Mouse (Mus musculus): ENCODE data around the gene 6030408B16Rik. TPM values are rescaled to one million over a fixed set of nuclear protein-coding genes. Genes with fewer than 3 reads are reported as not detected.

The 6030408B16Rik gene
- polyA plus RNA-seq, 1 experiment from 2014 or later: 1.3 TPM

DNA sequence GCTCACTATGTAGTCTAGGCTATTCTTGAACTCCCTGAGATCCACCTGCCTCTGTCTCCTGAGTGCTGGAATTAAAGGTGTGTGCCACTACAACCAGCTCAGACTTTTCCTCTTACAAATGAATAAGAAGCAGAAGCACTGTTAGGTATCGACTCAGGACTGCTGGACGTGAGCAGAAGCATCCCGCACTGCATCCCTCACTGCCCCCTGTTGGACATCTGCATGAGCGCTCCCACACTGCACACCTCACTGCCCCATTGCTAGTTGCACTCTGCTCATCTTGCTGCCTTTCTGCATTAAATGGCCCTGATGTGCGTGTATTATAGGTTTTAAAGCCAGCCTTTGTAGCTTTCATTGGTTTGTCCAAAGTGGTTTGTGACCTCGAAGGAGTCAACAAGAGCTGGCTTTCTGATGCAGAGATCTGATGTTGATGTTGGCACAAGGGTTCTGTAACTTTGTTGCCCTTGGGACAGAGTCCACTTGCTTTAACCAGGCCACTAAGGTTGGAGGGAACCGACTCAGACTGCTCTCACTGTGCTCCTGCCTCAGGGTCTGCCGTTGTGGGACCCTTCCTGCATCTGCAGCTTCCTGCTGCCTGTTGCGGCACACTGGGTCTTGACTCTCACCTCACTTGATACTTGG is 6.8 kb upstream of the 6030408B16Rik start:
- no peak for ATAC-seq (ENCODE audit: insufficient number of reproducible peaks, low FRiP score, low TSS enrichment, low read depth)
- Histone ChIP-seq H3K27ac (replicated peaks) (no peak overlapping the region), H3K9me3 (replicated peaks) (no peaks in the 10 kb centered on the region), H3K9ac (no peak overlapping the region), H3K36me3 (peaks cover 50% of the 10 kb centered on the region), H3K4me2 (replicated peaks) (no peak overlapping the region), H3K27me3 (no peaks in the 10 kb centered on the region), H3K4me3 (replicated peaks) (no peak overlapping the region), H3K4me1 (peaks cover 17% of the 10 kb centered on the region)
- WGBS: 65% methylated on average over 9 of the region's 9 CpGs

DNA sequence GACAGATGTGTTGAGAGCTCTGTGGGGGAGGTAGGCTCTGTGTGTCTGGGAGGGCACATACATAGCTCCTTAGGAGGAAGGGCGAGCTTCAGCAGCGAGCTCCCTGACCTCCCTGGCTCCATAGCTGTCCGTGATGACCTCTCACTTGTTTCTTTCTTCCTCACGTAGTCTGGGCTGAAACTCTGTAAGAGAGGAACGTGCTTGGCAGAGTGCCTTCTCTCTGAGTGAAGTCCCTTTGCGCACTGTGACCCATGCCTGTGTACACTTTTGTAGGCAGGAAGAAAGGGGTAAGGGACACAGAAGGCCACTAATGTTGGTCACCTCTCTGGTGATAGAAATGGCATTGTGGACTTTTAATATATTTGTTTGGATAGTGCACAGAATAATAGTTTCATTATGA is 5.7 kb upstream of the 6030408B16Rik start:
- no peaks in the 10 kb centered on the region for H3K9me3 ChIP-seq (replicated peaks)
- no peaks in the 10 kb centered on the region for H3K27me3 ChIP-seq
- WGBS: 88% methylated on average over 6 of the region's 6 CpGs
- no peak overlapping the region for H3K4me3 ChIP-seq (replicated peaks)
- no peak overlapping the region for H3K27ac ChIP-seq (replicated peaks)
- H3K4me2 ChIP-seq (replicated peaks): no peak overlapping the region
- H3K9ac ChIP-seq: no peak overlapping the region
- peaks cover 54% of the 10 kb centered on the region for H3K36me3 ChIP-seq
- no peak for ATAC-seq (ENCODE audit: insufficient number of reproducible peaks, low FRiP score, low TSS enrichment, low read depth)
- peaks cover 17% of the 10 kb centered on the region for H3K4me1 ChIP-seq

DNA sequence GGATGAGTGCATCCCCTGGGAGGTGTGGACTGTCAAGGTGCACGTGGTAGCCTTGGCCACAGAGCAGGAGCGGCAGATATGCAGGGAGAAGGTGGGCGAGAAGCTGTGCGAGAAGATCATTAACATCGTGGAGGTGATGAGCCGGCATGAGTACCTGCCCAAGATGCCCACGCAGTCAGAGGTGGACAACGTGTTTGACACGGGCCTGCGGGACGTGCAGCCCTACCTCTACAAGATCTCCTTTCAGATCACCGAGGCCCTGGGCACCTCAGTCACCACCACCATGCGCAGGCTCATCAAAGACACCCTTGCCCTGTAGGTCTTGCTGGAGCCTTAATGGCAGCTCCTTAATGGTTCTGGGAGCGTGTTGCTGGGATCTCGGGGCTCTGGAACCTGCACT is 2.7 kb upstream of the 6030408B16Rik start:
- Histone ChIP-seq H3K27me3 (no peaks in the 10 kb centered on the region), H3K4me2 (replicated peaks) (no peak overlapping the region), H3K9me3 (replicated peaks) (no peaks in the 10 kb centered on the region), H3K27ac (replicated peaks) (no peak overlapping the region), H3K36me3 (peaks cover 54% of the 10 kb centered on the region), H3K4me3 (replicated peaks) (no peak overlapping the region), H3K9ac (no peak overlapping the region), H3K4me1 (peaks cover 28% of the 10 kb centered on the region)
- WGBS: 93% methylated on average over 15 of the region's 15 CpGs
- no peak for ATAC-seq (ENCODE audit: insufficient number of reproducible peaks, low FRiP score, low TSS enrichment, low read depth)

DNA sequence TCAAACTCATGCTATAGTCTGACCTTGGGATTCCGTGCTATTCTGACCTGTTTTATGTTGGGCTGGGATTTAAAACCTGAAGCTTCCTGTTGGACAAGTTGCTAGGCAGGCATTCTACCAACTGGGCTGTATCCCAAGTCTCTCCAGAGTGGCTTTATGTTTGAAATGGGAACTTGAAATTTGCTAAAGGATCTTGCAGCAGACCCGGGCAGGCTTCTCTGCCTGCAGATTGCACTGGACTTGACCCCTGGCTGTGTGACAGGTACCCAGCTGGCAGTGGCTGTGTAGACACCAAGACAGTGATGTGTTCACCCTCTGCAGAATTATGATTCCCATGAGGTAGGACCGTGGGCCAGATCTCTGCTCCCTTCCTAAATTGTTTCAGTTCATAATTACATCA is 1.0 kb upstream of the 6030408B16Rik start:
- peaks cover 20% of the 10 kb centered on the region for H3K4me1 ChIP-seq
- H3K36me3 ChIP-seq: peaks cover 46% of the 10 kb centered on the region
- H3K27me3 ChIP-seq: no peaks in the 10 kb centered on the region
- H3K4me3 ChIP-seq (replicated peaks): no peak overlapping the region
- H3K27ac ChIP-seq (replicated peaks): no peak overlapping the region
- H3K9me3 ChIP-seq (replicated peaks): no peaks in the 10 kb centered on the region
- no peak for ATAC-seq (ENCODE audit: insufficient number of reproducible peaks, low FRiP score, low TSS enrichment, low read depth)
- no peak overlapping the region for H3K9ac ChIP-seq
- 83% methylated on average over 3 of the region's 3 CpGs for WGBS
- no peak overlapping the region for H3K4me2 ChIP-seq (replicated peaks)

DNA sequence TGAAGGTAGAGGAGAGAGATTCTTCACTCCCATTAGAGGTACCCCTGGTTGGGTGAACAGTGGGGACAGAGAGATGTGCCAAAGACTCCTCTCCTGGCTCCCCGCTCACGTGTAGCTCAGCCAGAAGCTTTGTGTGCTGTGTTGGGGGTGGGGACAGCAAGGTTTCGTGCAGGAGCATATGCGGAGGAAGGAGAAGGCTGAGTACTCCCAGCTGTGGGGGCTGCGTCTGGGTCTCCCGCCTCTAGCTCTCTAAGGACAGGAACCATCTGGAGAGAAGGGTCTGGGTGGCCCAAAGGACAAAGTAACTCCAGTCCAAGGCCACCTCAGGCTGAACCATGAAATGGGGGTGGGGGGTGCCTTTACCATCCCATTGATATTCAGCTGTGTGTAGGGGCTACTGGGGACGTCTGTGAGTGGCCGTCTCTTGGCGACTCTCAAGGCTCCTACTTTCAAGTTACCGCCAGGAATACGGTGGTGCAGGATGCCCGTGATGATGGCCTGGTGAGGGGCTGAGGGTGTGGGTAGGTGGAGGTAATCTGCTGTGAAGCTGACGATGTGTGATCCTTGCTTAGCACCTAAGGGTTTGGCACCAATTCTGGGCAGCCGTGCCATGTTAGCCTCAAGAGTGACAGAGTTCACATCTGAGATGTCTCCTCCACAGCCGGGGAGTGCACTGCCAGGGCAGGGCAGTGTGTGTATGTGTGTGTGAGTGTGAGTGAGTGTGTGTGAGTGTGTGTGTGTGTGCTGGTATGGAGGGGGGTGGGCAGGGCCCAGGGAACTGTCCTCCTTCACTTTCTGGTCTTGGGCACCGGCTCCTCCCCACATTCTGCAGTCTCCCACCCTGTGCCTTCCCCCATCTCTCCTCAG is 1.2 kb downstream of the 6030408B16Rik start:
- H3K27ac ChIP-seq (replicated peaks): 0 out of 2 replicates have a peak overlapping the region, but pooled peaks have one; percentile 17
- H3K36me3 ChIP-seq: peaks cover 24% of the 10 kb centered on the region
- H3K9ac ChIP-seq: no peak overlapping the region
- peaks cover 26% of the 10 kb centered on the region for H3K4me1 ChIP-seq
- ATAC-seq (ENCODE audit: insufficient number of reproducible peaks, low FRiP score, low TSS enrichment, low read depth): no peak
- H3K27me3 ChIP-seq: no peaks in the 10 kb centered on the region
- WGBS: 51% methylated on average over 16 of the region's 16 CpGs
- H3K4me2 ChIP-seq (replicated peaks): no peak overlapping the region; the same call in 1 of the 2 replicates
- no peak overlapping the region for H3K4me3 ChIP-seq (replicated peaks)
- no peaks in the 10 kb centered on the region for H3K9me3 ChIP-seq (replicated peaks)

DNA sequence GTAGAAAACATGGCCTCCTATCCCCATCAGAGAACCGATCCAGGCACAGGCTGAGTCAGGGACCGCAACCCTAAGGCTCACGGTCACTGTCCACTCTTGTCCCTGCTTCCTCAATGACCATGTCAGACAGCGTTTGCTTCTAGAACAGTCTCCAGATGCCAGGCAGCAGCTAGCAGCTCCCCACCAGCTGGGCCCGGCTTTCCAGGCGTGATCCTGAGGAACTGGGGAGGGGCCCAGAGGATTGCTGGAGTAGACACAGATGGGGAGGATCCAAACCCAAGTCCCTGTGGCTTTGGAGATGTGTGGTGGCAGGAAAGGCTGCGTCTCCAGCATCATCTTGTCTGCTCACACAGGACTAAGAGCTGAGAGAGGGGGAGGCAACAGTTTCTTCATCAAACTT is 2.1 kb downstream of the 6030408B16Rik start:
- Histone ChIP-seq H3K9ac (no peak overlapping the region; the same call in 1 of the 2 replicates), H3K27me3 (no peaks in the 10 kb centered on the region), H3K27ac (replicated peaks) (no peak overlapping the region), H3K4me1 (peaks cover 26% of the 10 kb centered on the region), H3K36me3 (peaks cover 16% of the 10 kb centered on the region), H3K9me3 (replicated peaks) (no peaks in the 10 kb centered on the region), H3K4me3 (replicated peaks) (no peak overlapping the region), H3K4me2 (replicated peaks) (no peak overlapping the region)
- 62% methylated on average over 7 of the region's 7 CpGs for WGBS
- no peak for ATAC-seq (ENCODE audit: insufficient number of reproducible peaks, low FRiP score, low TSS enrichment, low read depth)

DNA sequence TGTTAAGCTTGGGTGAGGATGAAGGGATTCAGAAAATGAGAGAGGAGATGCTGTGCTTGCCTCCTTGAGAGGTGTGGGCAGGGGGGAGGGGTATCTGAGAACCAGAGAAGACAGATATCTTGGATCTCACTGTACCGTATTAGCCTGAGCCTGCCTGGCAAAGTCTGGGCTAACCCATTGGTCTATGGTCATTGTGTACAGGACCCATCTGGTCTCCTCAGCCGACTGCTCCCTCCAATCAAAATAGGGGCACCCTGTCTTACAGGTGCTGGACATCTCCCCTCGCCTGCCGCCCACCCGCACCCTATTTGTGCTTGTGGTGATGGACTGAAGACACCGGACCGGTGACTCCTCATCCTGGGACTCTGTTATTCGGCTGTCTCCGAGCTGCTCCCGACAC is 2.6 kb downstream of the 6030408B16Rik start:
- ATAC-seq (ENCODE audit: insufficient number of reproducible peaks, low FRiP score, low TSS enrichment, low read depth): no peak
- H3K36me3 ChIP-seq: peaks cover 10% of the 10 kb centered on the region
- no peak overlapping the region for H3K4me2 ChIP-seq (replicated peaks)

DNA sequence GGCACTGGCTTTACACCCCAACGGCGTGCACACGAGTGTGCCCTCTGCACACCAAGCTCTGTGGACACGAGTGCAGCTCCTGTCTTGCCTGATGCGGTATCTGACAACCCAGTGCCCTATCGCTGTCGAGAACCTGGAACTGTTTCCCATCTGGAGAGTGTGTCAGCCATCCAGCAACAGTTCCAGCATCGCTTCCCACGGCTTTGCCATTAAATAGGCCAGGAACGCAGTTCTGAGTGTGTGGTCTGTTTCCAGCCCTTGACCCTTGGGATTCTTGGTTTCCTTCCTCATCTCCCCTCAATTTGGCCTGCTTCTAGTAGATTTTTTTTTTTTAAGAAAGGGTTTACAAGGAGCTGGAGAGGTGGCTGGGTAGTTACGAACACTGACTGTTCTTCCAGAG is 3.1 kb downstream of the 6030408B16Rik start:
- Histone ChIP-seq H3K4me2 (replicated peaks) (no peak overlapping the region), H3K27me3 (no peaks in the 10 kb centered on the region), H3K9me3 (replicated peaks) (no peaks in the 10 kb centered on the region), H3K36me3 (peaks cover 6% of the 10 kb centered on the region; the same call in 1 of the 2 replicates), H3K27ac (replicated peaks) (no peak overlapping the region), H3K9ac (no peak overlapping the region), H3K4me1 (peaks cover 26% of the 10 kb centered on the region), H3K4me3 (replicated peaks) (no peak overlapping the region)
- ATAC-seq (ENCODE audit: insufficient number of reproducible peaks, low FRiP score, low TSS enrichment, low read depth): no peak
- 84% methylated on average over 11 of the region's 11 CpGs for WGBS

More for the DNA sequence above, 2.6 kb downstream of the 6030408B16Rik start:
- no peak overlapping the region for H3K9ac ChIP-seq
- no peaks in the 10 kb centered on the region for H3K27me3 ChIP-seq
- no peak overlapping the region for H3K27ac ChIP-seq (replicated peaks)
- no peaks in the 10 kb centered on the region for H3K9me3 ChIP-seq (replicated peaks)
- 90% methylated on average over 10 of the region's 10 CpGs for WGBS
- H3K4me3 ChIP-seq (replicated peaks): no peak overlapping the region
- H3K4me1 ChIP-seq: peaks cover 26% of the 10 kb centered on the region

DNA sequence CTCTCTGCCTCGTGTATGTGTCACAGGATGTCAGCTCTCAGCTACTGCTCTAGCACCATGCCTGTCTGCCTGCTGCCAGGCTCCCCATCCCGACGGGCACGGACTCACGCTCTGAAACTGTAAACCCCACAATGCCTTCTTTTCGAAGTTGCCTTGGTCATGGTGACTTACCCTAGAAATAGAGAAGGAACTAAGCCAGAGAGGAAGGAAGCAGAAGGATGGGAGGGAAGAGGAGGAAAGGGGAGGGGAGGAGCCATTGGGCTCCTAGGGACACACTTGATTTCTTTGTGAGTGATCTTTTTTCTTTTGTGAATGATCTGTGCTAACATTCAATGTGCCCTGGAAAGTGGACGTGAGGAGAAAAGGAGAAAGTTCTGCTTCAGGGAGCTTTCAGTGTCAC is 5.0 kb downstream of the 6030408B16Rik start:
- Histone ChIP-seq H3K4me3 (replicated peaks) (no peak overlapping the region), H3K4me2 (replicated peaks) (no peak overlapping the region), H3K27me3 (no peaks in the 10 kb centered on the region), H3K27ac (replicated peaks) (no peak overlapping the region), H3K36me3 (no peaks in the 10 kb centered on the region), H3K9ac (no peak overlapping the region), H3K9me3 (replicated peaks) (no peaks in the 10 kb centered on the region), H3K4me1 (peaks cover 24% of the 10 kb centered on the region)
- WGBS: 23% methylated on average over 7 of the region's 7 CpGs
- ATAC-seq (ENCODE audit: insufficient number of reproducible peaks, low FRiP score, low TSS enrichment, low read depth): no peak

DNA sequence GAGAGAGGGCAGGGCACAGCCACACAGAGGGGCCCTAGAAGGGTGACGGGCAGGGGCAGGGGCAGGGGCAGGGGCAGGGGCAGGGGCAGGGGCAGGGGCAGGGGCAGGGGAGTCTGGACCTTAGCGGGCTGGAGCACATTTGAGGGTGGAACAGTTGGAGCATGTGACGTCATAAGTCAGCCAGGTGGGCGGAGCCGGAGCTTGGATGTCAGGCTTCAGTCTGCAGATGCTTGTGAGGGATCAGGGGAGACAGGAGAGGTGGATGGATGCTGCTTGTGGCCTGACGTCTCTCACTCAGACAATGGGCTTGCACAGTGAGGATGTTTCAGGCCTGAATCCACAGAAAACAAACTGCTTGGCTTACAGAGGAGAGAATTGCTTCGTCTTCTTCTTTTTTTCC is 5.5 kb downstream of the 6030408B16Rik start:
- no peak overlapping the region for H3K9ac ChIP-seq
- no peak overlapping the region for H3K27ac ChIP-seq (replicated peaks)
- no peaks in the 10 kb centered on the region for H3K36me3 ChIP-seq
- no peak overlapping the region for H3K4me3 ChIP-seq (replicated peaks)
- no peaks in the 10 kb centered on the region for H3K9me3 ChIP-seq (replicated peaks)
- H3K4me1 ChIP-seq: peaks cover 19% of the 10 kb centered on the region
- ATAC-seq (ENCODE audit: insufficient number of reproducible peaks, low FRiP score, low TSS enrichment, low read depth): no peak
- H3K4me2 ChIP-seq (replicated peaks): no peak overlapping the region
- H3K27me3 ChIP-seq: no peaks in the 10 kb centered on the region
- 15% methylated on average over 7 of the region's 7 CpGs for WGBS

DNA sequence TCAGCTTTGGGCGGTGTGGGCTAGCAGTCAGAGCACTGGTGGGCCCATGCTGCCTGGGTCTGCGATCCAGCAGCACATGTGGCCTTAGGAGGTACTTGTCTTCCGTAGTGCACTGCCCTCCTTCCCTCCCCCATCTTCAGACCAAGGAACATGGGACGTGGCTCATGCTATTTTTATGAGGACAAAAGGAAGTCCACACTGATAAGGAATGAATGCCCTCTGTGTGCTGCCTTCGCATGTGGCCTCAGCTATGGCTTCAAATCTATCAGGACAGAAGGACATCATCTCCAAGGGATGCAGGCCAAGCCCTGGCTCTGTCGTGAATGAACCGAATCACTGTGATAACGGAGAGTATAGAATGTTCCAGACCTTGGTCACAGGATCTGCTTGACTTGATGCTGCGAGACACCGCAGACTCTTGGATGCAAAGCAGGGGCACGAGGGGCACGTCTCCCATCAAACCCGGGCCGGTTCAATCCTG is 6.5 kb downstream of the 6030408B16Rik start:
- no peaks in the 10 kb centered on the region for H3K27me3 ChIP-seq
- WGBS: 83% methylated on average over 14 of the region's 14 CpGs

More for the DNA sequence above, 6.5 kb downstream of the 6030408B16Rik start:
- Histone ChIP-seq H3K9me3 (replicated peaks) (no peaks in the 10 kb centered on the region), H3K4me1 (peaks cover 10% of the 10 kb centered on the region; the same call in 1 of the 2 replicates), H3K4me2 (replicated peaks) (no peak overlapping the region), H3K9ac (no peak overlapping the region), H3K4me3 (replicated peaks) (no peak overlapping the region), H3K36me3 (no peaks in the 10 kb centered on the region), H3K27ac (replicated peaks) (no peak overlapping the region)
- no peak for ATAC-seq (ENCODE audit: insufficient number of reproducible peaks, low FRiP score, low TSS enrichment, low read depth)

Data from embryonic facial prominence, embryonic 15.5 days (tissue).